In genomic region chr7:19736389-19737057, GRCm38 (mm10) we compare ENCODE assay signal across 14 mouse cellular contexts. TPM values are rescaled to one million over a fixed set of nuclear protein-coding genes. Genes with fewer than 3 reads are reported as not detected.
DNase-seq lines count a peak whose midpoint lies in the region; ATAC-seq and TF ChIP-seq lines count a peak whose summit lies in the region.
"Had no signal": no experiment of that assay in that cellular context is flagged by ENCODE, and none has a peak within 500 bp of the region (broad histone marks: within the 10 kb centered on the region; RNA-seq: fewer than 3 reads in every experiment).

No protein-coding gene starts in this region.

- ATAC-seq in megakaryocyte, adult 5-6 weeks (ENCODE audit: poor library complexity, severe bottlenecking): no peak
- ATAC-seq in intestine, postnatal 0 days: no peak
- ATAC-seq in hindbrain, embryonic 13.5 days (ENCODE audit: low FRiP score): no peak

- H3K4me3 ChIP-seq in megakaryocyte, embryonic 14.5 days (replicated peaks): peak overlapping the region; percentile 64
- no peak overlapping the region for H3K4me3 ChIP-seq in intestine, postnatal 0 days (ENCODE audit: low read depth, low read length)
- no peak overlapping the region for H3K4me3 ChIP-seq in hindbrain, embryonic 13.5 days
- H3K4me3 ChIP-seq: heart, adult 2 months; hindbrain, embryonic 15.5 days; limb, embryonic 15.5 days had no signal

- no peak for TF ChIP-seq CTCF in intestine, postnatal 0 days (IDR thresholded peaks at IDR 0.05; ENCODE audit: low read depth)

- no peak overlapping the region for H3K4me2 ChIP-seq in intestine, postnatal 0 days (replicated peaks; ENCODE audit: low read depth)
- H3K4me2 ChIP-seq in hindbrain, embryonic 13.5 days: no peak overlapping the region
- H3K4me2 ChIP-seq: hindbrain, embryonic 15.5 days; limb, embryonic 15.5 days had no signal

- no peak overlapping the region for H3K9ac ChIP-seq in intestine, postnatal 0 days (ENCODE audit: low read depth, low read length)
- no peak overlapping the region for H3K9ac ChIP-seq in hindbrain, embryonic 13.5 days
- H3K9ac ChIP-seq: hindbrain, embryonic 15.5 days; limb, embryonic 15.5 days had no signal

- peaks cover 84% of the 10 kb centered on the region for H3K27me3 ChIP-seq in megakaryocyte, embryonic 14.5 days (replicated peaks)
- H3K27me3 ChIP-seq in intestine, postnatal 0 days (replicated peaks; ENCODE audit: control insufficient read depth, insufficient read depth, low read length): no peaks in the 10 kb centered on the region
- no peaks in the 10 kb centered on the region for H3K27me3 ChIP-seq in hindbrain, embryonic 13.5 days
- H3K27me3 ChIP-seq: hindbrain, embryonic 15.5 days; limb, embryonic 15.5 days had no signal

- peaks cover 27% of the 10 kb centered on the region for H3K4me1 ChIP-seq in megakaryocyte, embryonic 14.5 days
- H3K4me1 ChIP-seq in intestine, postnatal 0 days (replicated peaks; ENCODE audit: control insufficient read depth, insufficient read depth, low read length): no peaks in the 10 kb centered on the region
- peaks cover 1% of the 10 kb centered on the region; the same call in 1 of the 2 replicates for H3K4me1 ChIP-seq in hindbrain, embryonic 13.5 days (replicated peaks)

- H3K9me3 ChIP-seq in megakaryocyte, embryonic 14.5 days: peaks cover 16% of the 10 kb centered on the region
- H3K9me3 ChIP-seq in intestine, postnatal 0 days (ENCODE audit: control insufficient read depth): no peaks in the 10 kb centered on the region
- H3K9me3 ChIP-seq in hindbrain, embryonic 13.5 days: no peaks in the 10 kb centered on the region
- H3K9me3 ChIP-seq: hindbrain, embryonic 15.5 days; limb, embryonic 15.5 days had no signal

- H3K27ac ChIP-seq in intestine, postnatal 0 days (ENCODE audit: low read depth, low read length): 0 out of 2 replicates have a peak overlapping the region, but pooled peaks have one; percentile 46
- no peak overlapping the region for H3K27ac ChIP-seq in hindbrain, embryonic 13.5 days
- H3K27ac ChIP-seq: heart, adult 2 months; hindbrain, embryonic 15.5 days; limb, embryonic 15.5 days; macrophage had no signal

- WGBS in intestine, postnatal 0 days: 78% methylated on average over 16 of the region's 16 CpGs
- 93% methylated on average over 16 of the region's 16 CpGs for WGBS in hindbrain, embryonic 13.5 days

- DNase-seq in heart, adult 11 months: peak; percentile 91
- no peak for DNase-seq in heart, postnatal 4 days
- no peak for DNase-seq in right cerebral cortex, postnatal 10 days (ENCODE audit: low spot score in 2 of 2)
- DNase-seq in cerebellum, postnatal 4 days (ENCODE audit: low spot score in 2 of 2): no peak
- DNase-seq: cerebellum, postnatal 25 days; heart, adult 2 months; thymus, adult 2 months had no signal

- no peaks in the 10 kb centered on the region for H3K36me3 ChIP-seq in megakaryocyte, embryonic 14.5 days (replicated peaks; ENCODE audit: low read length)
- H3K36me3 ChIP-seq in intestine, postnatal 0 days (ENCODE audit: control insufficient read depth, insufficient read depth): peaks cover 69% of the 10 kb centered on the region
- H3K36me3 ChIP-seq in hindbrain, embryonic 13.5 days: peaks cover 72% of the 10 kb centered on the region

RNA-seq across cellular contexts. Expression of gene Nectin2, which starts 13.8 kb away (rescaled TPM):
- 10 to 100 TPM; 41.7 to 45.4 TPM for total RNA-seq in heart, postnatal 4 days (2021)
- polyA plus RNA-seq in megakaryocyte, embryonic 14.5 days (2012; ENCODE audit: insufficient read depth, low replicate concordance): 4.0 and 6.8 TPM in 2 replicates
- 0.51 and 0.78 TPM in 2 replicates for total RNA-seq in megakaryocyte, adult 5-6 weeks (2015)
- total RNA-seq in megakaryocyte, adult 5-6 weeks (2017): 0.37 and 0.66 TPM in 2 replicates
- 93.1 and 94.7 TPM in 2 replicates for polyA plus RNA-seq in intestine, postnatal 0 days (2015; fragmentation: Nextera tagmentation; extraction: Ambion mirVana)
- polyA plus RNA-seq in hindbrain, embryonic 13.5 days (2015; fragmentation: Nextera tagmentation; extraction: Ambion mirVana): 49.1 and 49.8 TPM in 2 replicates

RNA-seq across cellular contexts. Expression of gene Tomm40, which starts 21.3 kb away (rescaled TPM):
- total RNA-seq in heart, postnatal 4 days (2021): 100 to 1,000 TPM; 147 to 153 TPM
- polyA plus RNA-seq in megakaryocyte, embryonic 14.5 days (2012; ENCODE audit: insufficient read depth, low replicate concordance): 129 and 184 TPM in 2 replicates
- 17.0 and 19.6 TPM in 2 replicates for total RNA-seq in megakaryocyte, adult 5-6 weeks (2015)
- total RNA-seq in megakaryocyte, adult 5-6 weeks (2017): 8.6 and 12.6 TPM in 2 replicates
- 80.1 and 85.5 TPM in 2 replicates for polyA plus RNA-seq in intestine, postnatal 0 days (2015; fragmentation: Nextera tagmentation; extraction: Ambion mirVana)
- 119 and 124 TPM in 2 replicates for polyA plus RNA-seq in hindbrain, embryonic 13.5 days (2015; fragmentation: Nextera tagmentation; extraction: Ambion mirVana)

RNA-seq across cellular contexts. Expression of gene Bcam, which starts 34.3 kb away (rescaled TPM):
- total RNA-seq in heart, postnatal 4 days (2021): 100 to 1,000 TPM; 263 to 285 TPM
- polyA plus RNA-seq in megakaryocyte, embryonic 14.5 days (2012; ENCODE audit: insufficient read depth, low replicate concordance): 0.58 and 1.6 TPM in 2 replicates
- not detected in 2 replicates for total RNA-seq in megakaryocyte, adult 5-6 weeks (2015)
- 0.29 TPM in 1 of 2 replicates, not detected in the other for total RNA-seq in megakaryocyte, adult 5-6 weeks (2017)
- 36.2 and 38.0 TPM in 2 replicates for polyA plus RNA-seq in intestine, postnatal 0 days (2015; fragmentation: Nextera tagmentation; extraction: Ambion mirVana)
- polyA plus RNA-seq in hindbrain, embryonic 13.5 days (2015; fragmentation: Nextera tagmentation; extraction: Ambion mirVana): 8.1 and 10.7 TPM in 2 replicates

RNA-seq across cellular contexts. Expression of gene Apoe, which starts 37.5 kb away (rescaled TPM):
- 100 to 1,000 TPM; 198 to 213 TPM for total RNA-seq in heart, postnatal 4 days (2021)
- polyA plus RNA-seq in megakaryocyte, embryonic 14.5 days (2012; ENCODE audit: insufficient read depth, low replicate concordance): 302 and 6,452 TPM in 2 replicates
- total RNA-seq in megakaryocyte, adult 5-6 weeks (2015): 104 and 106 TPM in 2 replicates
- total RNA-seq in megakaryocyte, adult 5-6 weeks (2017): 609 and 642 TPM in 2 replicates
- 435 and 436 TPM in 2 replicates for polyA plus RNA-seq in intestine, postnatal 0 days (2015; fragmentation: Nextera tagmentation; extraction: Ambion mirVana)
- 339 and 374 TPM in 2 replicates for polyA plus RNA-seq in hindbrain, embryonic 13.5 days (2015; fragmentation: Nextera tagmentation; extraction: Ambion mirVana)

RNA-seq across cellular contexts. Expression of gene Apoc1, which starts 44.1 kb away (rescaled TPM):
- 1 to 10 TPM; 1.9 to 3.0 TPM for total RNA-seq in heart, postnatal 4 days (2021)
- 31.2 and 454 TPM in 2 replicates for polyA plus RNA-seq in megakaryocyte, embryonic 14.5 days (2012; ENCODE audit: insufficient read depth, low replicate concordance)
- 3.8 and 7.8 TPM in 2 replicates for total RNA-seq in megakaryocyte, adult 5-6 weeks (2015)
- total RNA-seq in megakaryocyte, adult 5-6 weeks (2017): 4.2 and 15.8 TPM in 2 replicates
- polyA plus RNA-seq in intestine, postnatal 0 days (2015; fragmentation: Nextera tagmentation; extraction: Ambion mirVana): 34.7 and 50.0 TPM in 2 replicates
- polyA plus RNA-seq in hindbrain, embryonic 13.5 days (2015; fragmentation: Nextera tagmentation; extraction: Ambion mirVana): 2.7 and 3.8 TPM in 2 replicates
